Mouse (Mus musculus): ENCODE measurements around the gene Rassf7. TPM values are rescaled to one million over a fixed set of nuclear protein-coding genes. Genes with fewer than 3 reads are reported as not detected.
A peak's percentile ranks its signal among the peaks of the same experiment; 100 is the strongest.

Gene Rassf7
- polyA plus RNA-seq, 1 experiment from 2014 or later, result 52.0 TPM

GRCm38 (mm10) chr7:141193948-141194347 lies 21.7 kb upstream of the Rassf7 start, which contains the start of the genes Hras and Lrrc56:
Gene Hras (minus strand): TSS chr7:141194005.
Gene Lrrc56 (plus strand): TSS chr7:141194157.
- peak within 1 kb of the TSS; percentile 93 for H3K9ac ChIP-seq (ENCODE audit: low read depth, low read length)
- ATAC-seq (ENCODE audit: low FRiP score, low TSS enrichment), result peak; percentile 93
- peak within 1 kb of the TSS; percentile 92 for H3K4me3 ChIP-seq (ENCODE audit: low read length)
- peaks cover 31% of the 10 kb centered on the region for H3K36me3 ChIP-seq (ENCODE audit: control insufficient read depth, insufficient read depth, low read length)
- H3K27me3 ChIP-seq (ENCODE audit: control insufficient read depth, insufficient read depth, low read length), result no peaks in the 10 kb centered on the region
- under 1% methylated on average over 31 of the region's 39 CpGs for WGBS
- H3K27ac ChIP-seq (ENCODE audit: low read depth, low read length), result peak within 1 kb of the TSS; percentile 84
- peak within 1 kb of the TSS; percentile 97 for H3K4me2 ChIP-seq (replicated peaks; ENCODE audit: low read depth, low read length)
- no peaks in the 10 kb centered on the region for H3K9me3 ChIP-seq (ENCODE audit: control insufficient read depth, low read length)
- H3K4me1 ChIP-seq (ENCODE audit: control insufficient read depth, insufficient read depth, low read length), result peaks cover 14% of the 10 kb centered on the region; the same call in 1 of the 2 replicates

DNA sequence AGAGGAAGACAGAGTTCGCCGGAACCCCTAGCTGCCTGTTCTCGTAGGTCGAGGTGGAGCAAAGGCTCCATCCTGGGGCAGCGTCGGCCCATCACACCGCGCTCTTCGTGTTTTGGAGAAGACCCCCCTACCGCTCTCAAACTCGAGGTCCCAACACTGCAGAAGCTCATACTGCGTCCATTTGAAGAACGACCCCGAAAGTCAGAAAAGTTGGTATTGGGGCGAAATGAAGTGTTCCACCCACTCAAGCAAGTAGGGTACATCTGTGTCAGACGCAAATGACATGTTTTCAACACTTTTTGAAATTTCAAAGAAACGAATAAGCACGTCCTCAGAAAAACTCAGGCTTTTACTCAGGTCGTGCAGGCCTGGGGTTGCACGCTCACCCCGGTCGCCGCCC lies 21.3 kb upstream of the Rassf7 start:
- under 1% methylated on average over 23 of the region's 23 CpGs for WGBS
- Histone ChIP-seq H3K27ac (ENCODE audit: low read depth, low read length) (peak overlapping the region; percentile 84), H3K4me2 (replicated peaks; ENCODE audit: low read depth, low read length) (peak overlapping the region; percentile 97), H3K27me3 (ENCODE audit: control insufficient read depth, insufficient read depth, low read length) (no peaks in the 10 kb centered on the region), H3K4me1 (ENCODE audit: control insufficient read depth, insufficient read depth, low read length) (peaks cover 14% of the 10 kb centered on the region; the same call in 1 of the 2 replicates), H3K36me3 (ENCODE audit: control insufficient read depth, insufficient read depth, low read length) (peaks cover 30% of the 10 kb centered on the region), H3K4me3 (ENCODE audit: low read length) (peak overlapping the region; percentile 92), H3K9ac (ENCODE audit: low read depth, low read length) (peak overlapping the region; percentile 65), H3K9me3 (ENCODE audit: control insufficient read depth, low read length) (no peaks in the 10 kb centered on the region)
- ATAC-seq (ENCODE audit: low FRiP score, low TSS enrichment), result no peak

- Histone ChIP-seq H3K27ac (ENCODE audit: low read depth, low read length) (peak overlapping the region; percentile 84; the same call in 1 of the 2 replicates), H3K9me3 (ENCODE audit: control insufficient read depth, low read length) (no peaks in the 10 kb centered on the region), H3K4me1 (ENCODE audit: control insufficient read depth, insufficient read depth, low read length) (peaks cover 14% of the 10 kb centered on the region; the same call in 1 of the 2 replicates), H3K9ac (ENCODE audit: low read depth, low read length) (peak overlapping the region; percentile 65), H3K27me3 (ENCODE audit: control insufficient read depth, insufficient read depth, low read length) (no peaks in the 10 kb centered on the region), H3K4me2 (replicated peaks; ENCODE audit: low read depth, low read length) (peak overlapping the region; percentile 97), H3K4me3 (ENCODE audit: low read length) (peak overlapping the region; percentile 92), H3K36me3 (ENCODE audit: control insufficient read depth, insufficient read depth, low read length) (peaks cover 25% of the 10 kb centered on the region)
- WGBS, result under 1% methylated on average over 28 of the region's 28 CpGs
- ATAC-seq (ENCODE audit: low FRiP score, low TSS enrichment), result peak; percentile 46
Measured at GRCm38 (mm10) chr7:141194830-141195229, 20.8 kb upstream of the Rassf7 start.

GRCm38 (mm10) chr7:141195754-141196153 lies 19.9 kb upstream of the Rassf7 start:
- Histone ChIP-seq H3K27me3 (ENCODE audit: control insufficient read depth, insufficient read depth, low read length) (no peaks in the 10 kb centered on the region), H3K4me3 (ENCODE audit: low read length) (no peak overlapping the region), H3K9ac (ENCODE audit: low read depth, low read length) (no peak overlapping the region), H3K36me3 (ENCODE audit: control insufficient read depth, insufficient read depth, low read length) (peaks cover 16% of the 10 kb centered on the region), H3K27ac (ENCODE audit: low read depth, low read length) (no peak overlapping the region), H3K9me3 (ENCODE audit: control insufficient read depth, low read length) (no peaks in the 10 kb centered on the region), H3K4me2 (replicated peaks; ENCODE audit: low read depth, low read length) (peak overlapping the region; percentile 97; the same call in 1 of the 2 replicates), H3K4me1 (ENCODE audit: control insufficient read depth, insufficient read depth, low read length) (peaks cover 14% of the 10 kb centered on the region; the same call in 1 of the 2 replicates)
- no peak for ATAC-seq (ENCODE audit: low FRiP score, low TSS enrichment)
- 99% methylated on average over 2 of the region's 2 CpGs for WGBS

DNA sequence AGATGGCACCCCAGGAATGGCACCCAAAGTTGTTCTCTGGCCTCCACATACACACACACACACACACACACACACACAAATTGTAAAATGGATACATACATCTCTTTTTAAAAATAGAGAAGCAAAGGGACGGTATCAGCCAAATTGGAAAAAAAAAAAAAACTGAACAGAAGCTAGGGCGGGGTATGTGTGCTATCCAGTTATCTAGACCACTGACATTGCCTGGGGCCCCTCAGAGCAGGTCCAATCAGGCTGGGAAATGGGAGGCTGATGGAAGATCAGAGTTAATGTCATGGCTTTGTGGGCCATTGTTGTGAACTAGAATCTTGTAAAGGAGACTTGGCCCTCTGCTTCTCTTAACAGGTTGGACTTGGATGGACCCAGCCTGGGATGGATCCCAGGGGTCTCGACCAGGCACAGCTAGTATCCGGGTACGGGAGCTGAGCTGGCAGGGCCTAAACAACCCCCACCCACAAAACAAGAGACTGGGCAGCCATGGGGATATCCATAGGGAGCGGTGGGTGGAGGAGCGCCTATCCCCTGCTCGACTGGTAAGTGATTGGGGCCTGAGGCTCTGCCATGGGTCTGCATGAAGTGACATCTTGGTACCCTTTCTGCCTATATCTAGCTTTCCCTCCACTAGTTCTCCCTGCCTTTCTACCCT lies 18.9 kb upstream of the Rassf7 start:
- no peak for ATAC-seq (ENCODE audit: low FRiP score, low TSS enrichment)
- Histone ChIP-seq H3K4me3 (ENCODE audit: low read length) (no peak overlapping the region), H3K9me3 (ENCODE audit: control insufficient read depth, low read length) (no peaks in the 10 kb centered on the region), H3K4me1 (ENCODE audit: control insufficient read depth, insufficient read depth, low read length) (peaks cover 14% of the 10 kb centered on the region; the same call in 1 of the 2 replicates), H3K9ac (ENCODE audit: low read depth, low read length) (no peak overlapping the region), H3K4me2 (replicated peaks; ENCODE audit: low read depth, low read length) (no peak overlapping the region), H3K27ac (ENCODE audit: low read depth, low read length) (no peak overlapping the region), H3K36me3 (ENCODE audit: control insufficient read depth, insufficient read depth, low read length) (peaks cover 6% of the 10 kb centered on the region; the same call in 1 of the 2 replicates), H3K27me3 (ENCODE audit: control insufficient read depth, insufficient read depth, low read length) (no peaks in the 10 kb centered on the region)
- WGBS, result 94% methylated on average over 8 of the region's 8 CpGs

- peaks cover 3% of the 10 kb centered on the region; the same call in 1 of the 2 replicates for H3K4me1 ChIP-seq (ENCODE audit: control insufficient read depth, insufficient read depth, low read length)
- no peak overlapping the region for H3K4me3 ChIP-seq (ENCODE audit: low read length)
- no peaks in the 10 kb centered on the region for H3K27me3 ChIP-seq (ENCODE audit: control insufficient read depth, insufficient read depth, low read length)
- H3K4me2 ChIP-seq (replicated peaks; ENCODE audit: low read depth, low read length), result no peak overlapping the region
- no peak overlapping the region for H3K27ac ChIP-seq (ENCODE audit: low read depth, low read length)
- H3K36me3 ChIP-seq (ENCODE audit: control insufficient read depth, insufficient read depth, low read length), result no peaks in the 10 kb centered on the region
- H3K9me3 ChIP-seq (ENCODE audit: control insufficient read depth, low read length), result no peaks in the 10 kb centered on the region
- ATAC-seq (ENCODE audit: low FRiP score, low TSS enrichment), result no peak
- no peak overlapping the region for H3K9ac ChIP-seq (ENCODE audit: low read depth, low read length)
- WGBS, result 98% methylated on average over 4 of the region's 4 CpGs
Measured at GRCm38 (mm10) chr7:141198121-141198520, 17.5 kb upstream of the Rassf7 start.

DNA sequence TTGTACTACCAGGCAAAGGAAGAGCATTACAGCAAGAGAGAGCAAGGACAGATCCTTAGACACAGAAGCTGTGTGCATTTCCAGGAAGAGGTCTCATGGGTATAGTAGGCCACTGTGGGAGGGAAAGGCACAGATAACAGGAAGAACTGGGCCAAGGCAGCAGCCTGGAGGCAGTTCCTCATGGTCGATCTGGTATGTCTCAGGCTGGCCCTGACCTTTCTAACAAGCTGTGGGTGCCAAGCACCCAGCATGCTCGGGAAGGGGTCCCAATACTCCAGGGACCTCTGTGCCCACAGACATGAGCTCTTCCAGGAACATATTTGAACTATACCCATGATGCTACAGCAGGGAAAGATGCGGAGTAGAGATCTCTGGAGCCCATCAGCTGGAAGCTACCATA lies 11.1 kb upstream of the Rassf7 start:
- H3K27ac ChIP-seq (ENCODE audit: low read depth, low read length), result no peak overlapping the region
- no peaks in the 10 kb centered on the region for H3K4me1 ChIP-seq (ENCODE audit: control insufficient read depth, insufficient read depth, low read length)
- H3K9me3 ChIP-seq (ENCODE audit: control insufficient read depth, low read length), result no peaks in the 10 kb centered on the region
- no peaks in the 10 kb centered on the region for H3K36me3 ChIP-seq (ENCODE audit: control insufficient read depth, insufficient read depth, low read length)
- no peak overlapping the region for H3K9ac ChIP-seq (ENCODE audit: low read depth, low read length)
- WGBS, result 73% methylated on average over 3 of the region's 3 CpGs
- no peak overlapping the region for H3K4me3 ChIP-seq (ENCODE audit: low read length)
- no peak overlapping the region for H3K4me2 ChIP-seq (replicated peaks; ENCODE audit: low read depth, low read length)
- ATAC-seq (ENCODE audit: low FRiP score, low TSS enrichment), result no peak
- H3K27me3 ChIP-seq (ENCODE audit: control insufficient read depth, insufficient read depth, low read length), result no peaks in the 10 kb centered on the region

- Histone ChIP-seq H3K36me3 (ENCODE audit: control insufficient read depth, insufficient read depth, low read length) (no peaks in the 10 kb centered on the region), H3K9ac (ENCODE audit: low read depth, low read length) (no peak overlapping the region), H3K27ac (ENCODE audit: low read depth, low read length) (no peak overlapping the region), H3K4me3 (ENCODE audit: low read length) (no peak overlapping the region), H3K4me1 (ENCODE audit: control insufficient read depth, insufficient read depth, low read length) (no peaks in the 10 kb centered on the region), H3K4me2 (replicated peaks; ENCODE audit: low read depth, low read length) (no peak overlapping the region), H3K27me3 (ENCODE audit: control insufficient read depth, insufficient read depth, low read length) (no peaks in the 10 kb centered on the region), H3K9me3 (ENCODE audit: control insufficient read depth, low read length) (no peaks in the 10 kb centered on the region)
- ATAC-seq (ENCODE audit: low FRiP score, low TSS enrichment), result no peak
- 90% methylated on average over 5 of the region's 5 CpGs for WGBS
Measured at GRCm38 (mm10) chr7:141205504-141205903, 10.2 kb upstream of the Rassf7 start.

DNA sequence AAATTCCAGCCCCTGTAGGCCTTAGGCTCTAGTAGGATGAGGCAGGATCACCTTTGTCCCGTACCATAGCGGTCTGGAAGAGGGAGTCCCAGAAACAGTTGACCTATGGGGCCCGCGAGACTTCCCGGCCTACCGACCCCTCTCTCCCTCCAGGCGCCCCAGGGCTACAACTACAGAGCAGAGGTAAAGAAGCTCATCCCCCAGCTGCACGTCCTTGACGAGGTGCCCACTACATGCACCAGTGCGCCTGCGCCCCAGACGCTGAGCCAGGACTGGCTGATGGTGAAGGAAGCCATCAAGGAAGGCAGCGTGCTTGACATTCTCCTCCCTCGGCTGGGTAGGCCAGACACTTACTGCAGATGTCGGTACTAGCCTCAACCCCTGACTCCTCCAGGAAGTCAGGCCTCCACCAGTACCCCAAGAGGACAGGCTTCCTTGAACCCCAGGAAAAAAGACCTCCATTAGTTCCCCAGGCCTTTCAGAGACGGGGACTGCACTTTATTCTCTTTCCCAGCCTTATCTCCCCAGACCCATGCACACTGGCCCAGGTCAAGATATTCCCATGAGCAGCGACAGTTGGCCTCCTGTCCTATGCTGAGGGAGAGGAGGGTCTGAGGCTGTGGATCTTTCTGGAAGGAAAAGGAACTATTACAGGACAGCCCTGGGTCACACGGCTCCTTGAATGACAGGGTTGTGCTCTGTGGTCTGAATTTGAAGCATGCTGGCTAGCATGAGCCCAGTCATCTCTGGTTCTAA lies 9.3 kb upstream of the Rassf7 start:
- Histone ChIP-seq H3K27me3 (ENCODE audit: control insufficient read depth, insufficient read depth, low read length) (no peaks in the 10 kb centered on the region), H3K27ac (ENCODE audit: low read depth, low read length) (no peak overlapping the region), H3K4me2 (replicated peaks; ENCODE audit: low read depth, low read length) (no peak overlapping the region), H3K9ac (ENCODE audit: low read depth, low read length) (no peak overlapping the region), H3K36me3 (ENCODE audit: control insufficient read depth, insufficient read depth, low read length) (no peaks in the 10 kb centered on the region), H3K4me1 (ENCODE audit: control insufficient read depth, insufficient read depth, low read length) (no peaks in the 10 kb centered on the region), H3K9me3 (ENCODE audit: control insufficient read depth, low read length) (no peaks in the 10 kb centered on the region), H3K4me3 (ENCODE audit: low read length) (no peak overlapping the region)
- no peak for ATAC-seq (ENCODE audit: low FRiP score, low TSS enrichment)
- WGBS, result 90% methylated on average over 18 of the region's 18 CpGs

All from kidney, embryonic 14.5 days (tissue).